Mouse (Mus musculus) ovary, postnatal 36 days (tissue): ENCODE data around the gene Gdf3.
"Not testable (repeated sequence)": the region's sequence is repeated elsewhere in the genome, so short reads cannot be mapped to it uniquely, and the experiment has no call there.

ENCODE experiments used
- DNase-seq: peaks from one replicate; pipeline ENCODE4 v3.0.0; 2022; ENCODE audit warnings: low spot score, mixed read lengths

Gene Gdf3

GRCm38 (mm10) chr6:122605483-122605882 lies 4.4 kb downstream of the Gdf3 start:
- no peak for DNase-seq

- no peak for DNase-seq
Observed at GRCm38 (mm10) chr6:122604260-122604659, 5.6 kb downstream of the Gdf3 start.

GRCm38 (mm10) chr6:122602992-122603322 lies 6.9 kb downstream of the Gdf3 start:
- no peak for DNase-seq

- DNase-seq, result peak; percentile 73
Observed at GRCm38 (mm10) chr6:122602242-122602991, 7.5 kb downstream of the Gdf3 start, which contains the start of gene Apobec1. Gene Apobec1 (minus strand): TSS chr6:122602444.

- no peak for DNase-seq
Observed at GRCm38 (mm10) chr6:122601615-122602014, 8.3 kb downstream of the Gdf3 start.

GRCm38 (mm10) chr6:122601031-122601430 lies 8.9 kb downstream of the Gdf3 start:
- DNase-seq, result no peak

GRCm38 (mm10) chr6:122600066-122600646 lies 9.7 kb downstream of the Gdf3 start:
- no peak for DNase-seq

GRCm38 (mm10) chr6:122599054-122599737 lies 10.7 kb downstream of the Gdf3 start:
- no peak for DNase-seq

- DNase-seq, result no peak
Observed at GRCm38 (mm10) chr6:122598436-122598835, 11.5 kb downstream of the Gdf3 start.

- DNase-seq, result no peak
Observed at GRCm38 (mm10) chr6:122598014-122598413, 11.9 kb downstream of the Gdf3 start.

GRCm38 (mm10) chr6:122596608-122597007 lies 13.3 kb downstream of the Gdf3 start:
- no peak for DNase-seq

- DNase-seq, result peak; percentile 15
Observed at GRCm38 (mm10) chr6:122595637-122596036, 14.2 kb downstream of the Gdf3 start.

- no peak for DNase-seq
Observed at GRCm38 (mm10) chr6:122592905-122593304, 17.0 kb downstream of the Gdf3 start.

- no peak for DNase-seq
Observed at GRCm38 (mm10) chr6:122591027-122591758, 18.7 kb downstream of the Gdf3 start.

- no peak for DNase-seq
Observed at GRCm38 (mm10) chr6:122579086-122579485, 30.8 kb downstream of the Gdf3 start.

- DNase-seq, result no peak
Observed at GRCm38 (mm10) chr6:122577030-122577429, 32.9 kb downstream of the Gdf3 start.

- not testable (repeated sequence) for DNase-seq
Observed at GRCm38 (mm10) chr6:122575037-122575436, 34.9 kb downstream of the Gdf3 start.

- DNase-seq, result no peak
Observed at GRCm38 (mm10) chr6:122571617-122571959, 38.3 kb downstream of the Gdf3 start.

- DNase-seq, result no peak
Observed at GRCm38 (mm10) chr6:122570695-122571616, 38.9 kb downstream of the Gdf3 start.

- no peak for DNase-seq
Observed at GRCm38 (mm10) chr6:122569762-122570161, 40.1 kb downstream of the Gdf3 start.

GRCm38 (mm10) chr6:122569113-122569512 lies 40.8 kb downstream of the Gdf3 start:
- no peak for DNase-seq
